Mouse (Mus musculus) midbrain, postnatal 0 days (tissue): Measurements from ENCODE around the gene Slc7a6. TPM values are rescaled to one million over a fixed set of nuclear protein-coding genes. Genes with fewer than 3 reads are reported as not detected.

Experiments used
- ATAC-seq: fragments of 200-750 bp; cut with Nextera tagmentation; 2 replicates; pipeline ENCODE4 v1.8.0; 2017; ENCODE audit warnings: moderate number of reproducible peaks, mild to moderate bottlenecking, moderate TSS enrichment, moderate library complexity; ENCODE audit not compliant: low FRiP score
- DNase-seq: peaks from one replicate; pipeline ENCODE4 v3.0.0-alpha.2; 2015; ENCODE audit warnings: low spot score
- H3K27ac ChIP-seq: fragments of 300-500 bp; sonication (generic); 2 replicates; pipeline ENCODE4 v1.5.1; 2014; ENCODE audit warnings: low read depth, mild to moderate bottlenecking, low read length, mixed read lengths
- H3K27me3 ChIP-seq: fragments of 300-500 bp; sonication (generic); 2 replicates; pipeline ENCODE4 v1.6.1; 2014; ENCODE audit warnings: low read length, control low read depth, mixed read lengths; ENCODE audit not compliant: insufficient read depth
- H3K36me3 ChIP-seq: fragments of 300-500 bp; sonication (generic); 2 replicates; pipeline ENCODE4 v1.6.1; 2014; ENCODE audit warnings: low read length, control low read depth, mixed read lengths; ENCODE audit not compliant: insufficient read depth
- H3K4me1 ChIP-seq: fragments of 300-500 bp; sonication (generic); 2 replicates; pipeline ENCODE4 v1.6.1; 2014; ENCODE audit warnings: mild to moderate bottlenecking, control low read depth, antibody characterized with exemption, low read length, mixed read lengths; ENCODE audit not compliant: insufficient read depth
- H3K4me2 ChIP-seq: fragments of 300-500 bp; sonication (generic); 2 replicates; pipeline ENCODE4 v1.6.1; 2014; ENCODE audit warnings: low read depth, mild to moderate bottlenecking, low read length, mixed read lengths; ENCODE audit not compliant: poor library complexity, severe bottlenecking
- H3K4me3 ChIP-seq: fragments of 300-500 bp; sonication (generic); 2 replicates; pipeline ENCODE4 v1.5.1; 2014; ENCODE audit warnings: low read depth, mild to moderate bottlenecking, low read length, moderate library complexity
- H3K9ac ChIP-seq: fragments of 300-500 bp; sonication (generic); replicated peaks from 2 replicates; pipeline ENCODE4 v1.6.1; 2014; ENCODE audit warnings: mild to moderate bottlenecking, low read length, moderate library complexity, mixed read lengths; ENCODE audit not compliant: poor library complexity, severe bottlenecking
- H3K9me3 ChIP-seq: fragments of 300-500 bp; sonication (generic); 2 replicates; pipeline ENCODE4 v1.6.1; 2016; ENCODE audit warnings: low read length, control low read depth
- CTCF ChIP-seq: IDR thresholded peaks from 2 replicates; pipeline ENCODE4 v1.5.1; 2016; ENCODE audit warnings: antibody characterized with exemption, mild to moderate bottlenecking
- WGBS: fragments of 180-500 bp; shearing (Covaris S2); extraction: QIAGEN DNeasy Blood & Tissue Kit; methylation state at CpG from one replicate; pipeline ENCODE4 v1.1.7; 2014; 5-methylcytosine and 5-hydroxymethylcytosine counted together
- polyA plus RNA-seq: library from polyadenylated mRNA; unstranded; fragments of >200 nt; fragmentation: Nextera tagmentation; extraction: Ambion mirVana; gene quantifications from 2 replicates; pipeline ENCODE4 v1.2.1, GENCODE M21; 2015
- total RNA-seq: library from RNA; depleted of rRNA; stranded (reverse); fragments of >200 nt; gene quantifications from 2 replicates; pipeline ENCODE4 v1.2.3, GENCODE M21; 2014

The Slc7a6 gene
- total and polyA plus RNA-seq, 2 experiments from 2014 or later, result 41.7 to 44.3 TPM

GRCm38 (mm10) chr8:106129997-106130396 lies 38.7 kb upstream of the Slc7a6 start:
- no peak for TF ChIP-seq CTCF
- no peak overlapping the region for H3K4me3 ChIP-seq
- H3K36me3 ChIP-seq, result peaks cover 17% of the 10 kb centered on the region
- H3K27ac ChIP-seq, result no peak overlapping the region
- peaks cover 11% of the 10 kb centered on the region for H3K27me3 ChIP-seq
- no peak overlapping the region for H3K9ac ChIP-seq
- H3K4me1 ChIP-seq, result no peaks in the 10 kb centered on the region
- DNase-seq (no peak), ATAC-seq (no peak)
- no peak overlapping the region for H3K4me2 ChIP-seq
- 88% methylated on average over 2 of the region's 2 CpGs for WGBS
- H3K9me3 ChIP-seq, result no peaks in the 10 kb centered on the region

DNA sequence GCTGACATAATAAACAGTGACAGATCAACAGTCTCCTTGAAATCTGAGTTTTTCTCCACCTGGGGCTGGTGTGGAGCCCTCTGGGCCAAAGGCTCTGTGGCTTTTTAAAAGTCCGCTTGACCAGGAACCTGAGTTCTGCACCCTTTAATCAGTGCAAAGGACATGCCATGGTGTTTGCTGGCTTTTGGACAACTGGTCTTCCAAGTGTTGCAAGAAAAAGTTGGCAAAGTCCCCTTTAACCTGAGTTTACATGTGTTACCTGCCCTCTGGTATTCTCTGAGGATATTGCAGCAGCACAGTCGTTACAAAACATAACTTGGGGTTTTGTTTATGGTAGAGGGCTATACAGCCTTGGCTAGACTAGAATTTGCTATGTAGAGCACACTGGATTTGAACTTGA lies 38.2 kb upstream of the Slc7a6 start:
- WGBS, result 92% methylated on average over 2 of the region's 2 CpGs
- no peak for TF ChIP-seq CTCF
- H3K4me2 ChIP-seq, result no peak overlapping the region
- H3K36me3 ChIP-seq, result peaks cover 17% of the 10 kb centered on the region
- H3K27me3 ChIP-seq, result peaks cover 16% of the 10 kb centered on the region
- H3K9me3 ChIP-seq, result no peaks in the 10 kb centered on the region
- DNase-seq (no peak), ATAC-seq (no peak)
- H3K4me1 ChIP-seq, result 0 out of 2 replicates have a peak, but pooled peaks cover 1% of the 10 kb centered on the region
- H3K27ac ChIP-seq, result no peak overlapping the region
- H3K4me3 ChIP-seq, result no peak overlapping the region
- H3K9ac ChIP-seq, result no peak overlapping the region

DNA sequence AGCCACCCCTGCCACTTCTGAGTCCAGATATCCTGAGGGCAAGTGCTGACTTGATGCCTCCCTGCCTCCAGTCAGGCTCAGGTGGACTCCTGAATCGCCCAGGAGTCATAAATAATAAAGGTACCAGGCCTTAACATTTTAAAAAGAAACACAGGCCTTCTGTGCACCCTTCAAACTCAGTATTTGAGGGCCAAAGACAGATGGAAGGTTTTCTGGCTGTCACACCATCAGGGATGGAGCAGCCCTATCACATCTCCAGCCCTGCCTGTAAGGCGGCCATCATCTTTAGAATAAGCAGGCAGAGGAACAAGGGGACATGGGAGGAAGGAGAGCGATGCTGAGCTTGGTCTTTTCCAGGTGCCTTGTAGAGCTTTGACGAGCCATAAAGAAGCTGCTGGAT lies 37.6 kb upstream of the Slc7a6 start:
- no peak for DNase-seq
- no peak for ATAC-seq
- peaks cover 17% of the 10 kb centered on the region for H3K36me3 ChIP-seq
- no peak overlapping the region for H3K4me3 ChIP-seq
- WGBS, result 95% methylated on average over 4 of the region's 4 CpGs
- H3K9me3 ChIP-seq, result no peaks in the 10 kb centered on the region
- no peak for TF ChIP-seq CTCF
- H3K27ac ChIP-seq, result no peak overlapping the region
- H3K4me1 ChIP-seq, result peaks cover 4% of the 10 kb centered on the region; the same call in 1 of the 2 replicates
- peaks cover 22% of the 10 kb centered on the region for H3K27me3 ChIP-seq
- H3K9ac ChIP-seq, result no peak overlapping the region
- no peak overlapping the region for H3K4me2 ChIP-seq

DNA sequence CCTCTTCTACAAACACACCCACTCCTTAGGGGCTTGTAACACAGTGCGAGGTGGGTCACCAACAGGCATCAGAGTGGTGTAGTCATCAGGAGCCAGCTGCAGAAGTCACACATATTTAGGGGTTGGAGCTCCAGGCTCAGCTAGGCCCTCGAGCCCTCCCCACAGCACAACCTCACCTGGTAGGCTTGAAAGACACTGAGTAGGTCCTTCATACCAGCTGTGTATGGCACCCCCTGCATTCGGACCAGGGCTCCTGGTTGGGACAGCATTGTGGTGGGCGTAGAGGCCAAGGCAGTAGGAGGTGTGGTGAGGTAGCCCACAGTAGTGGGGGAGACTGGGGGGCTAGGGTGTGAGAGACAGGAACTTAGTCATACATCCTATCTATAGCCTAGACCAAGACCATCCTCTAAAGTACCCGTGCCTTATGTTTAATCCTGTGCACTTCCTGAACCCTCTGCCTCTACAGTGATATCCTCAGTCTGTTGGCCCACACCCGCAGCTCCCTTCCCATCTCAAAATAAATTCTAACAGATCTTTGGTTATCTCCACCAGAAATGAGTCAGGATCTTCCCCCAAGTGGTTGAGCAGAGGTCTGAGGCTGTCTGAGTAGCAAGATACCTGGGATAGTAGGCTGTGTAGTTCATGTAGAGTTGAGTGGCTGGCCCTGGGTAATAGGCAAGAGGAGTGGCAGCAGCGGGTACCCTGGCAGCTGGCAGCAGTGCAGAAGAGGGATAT lies 37.0 kb upstream of the Slc7a6 start:
- DNase-seq (no peak), ATAC-seq (no peak)
- peaks cover 17% of the 10 kb centered on the region for H3K36me3 ChIP-seq
- no peak overlapping the region for H3K4me2 ChIP-seq
- no peak overlapping the region for H3K27ac ChIP-seq
- peaks cover 28% of the 10 kb centered on the region for H3K27me3 ChIP-seq
- WGBS, result 91% methylated on average over 7 of the region's 7 CpGs
- H3K4me1 ChIP-seq, result peaks cover 9% of the 10 kb centered on the region; the same call in 1 of the 2 replicates
- no peak overlapping the region for H3K9ac ChIP-seq
- TF ChIP-seq CTCF, result no peak
- H3K9me3 ChIP-seq, result no peaks in the 10 kb centered on the region
- no peak overlapping the region for H3K4me3 ChIP-seq

DNA sequence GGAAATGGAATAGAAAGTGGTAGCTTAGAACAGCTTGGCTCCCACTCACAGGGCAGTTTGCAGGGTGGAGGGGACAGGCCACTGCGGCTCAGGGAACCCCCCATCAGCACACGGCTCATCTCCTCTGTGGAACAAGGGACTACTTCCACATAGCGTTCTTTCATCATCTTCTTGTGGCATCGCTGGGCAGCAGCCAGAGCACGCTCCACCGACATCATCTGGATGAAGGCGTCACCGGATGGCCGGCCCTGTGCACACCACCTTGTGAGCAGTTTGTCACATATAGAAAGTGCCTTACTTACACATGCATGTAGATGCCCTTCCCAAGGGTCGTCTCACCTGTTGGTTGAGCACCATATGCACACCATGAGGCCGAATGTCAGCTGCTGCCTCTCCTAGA lies 36.3 kb upstream of the Slc7a6 start:
- no peak for TF ChIP-seq CTCF
- peaks cover 17% of the 10 kb centered on the region for H3K36me3 ChIP-seq
- no peak overlapping the region for H3K27ac ChIP-seq
- peaks cover 16% of the 10 kb centered on the region; the same call in 1 of the 2 replicates for H3K4me1 ChIP-seq
- no peak overlapping the region for H3K9ac ChIP-seq
- no peak overlapping the region for H3K4me2 ChIP-seq
- no peak for ATAC-seq
- 93% methylated on average over 11 of the region's 11 CpGs for WGBS
- no peak overlapping the region for H3K4me3 ChIP-seq
- H3K9me3 ChIP-seq, result no peaks in the 10 kb centered on the region
- no peak for DNase-seq
- H3K27me3 ChIP-seq, result peaks cover 35% of the 10 kb centered on the region

GRCm38 (mm10) chr8:106133526-106133925 lies 35.1 kb upstream of the Slc7a6 start:
- Histone ChIP-seq H3K9me3 (no peaks in the 10 kb centered on the region), H3K4me3 (no peak overlapping the region), H3K9ac (no peak overlapping the region), H3K36me3 (peaks cover 17% of the 10 kb centered on the region), H3K4me1 (peaks cover 20% of the 10 kb centered on the region; the same call in 1 of the 2 replicates), H3K27ac (no peak overlapping the region), H3K27me3 (peaks cover 41% of the 10 kb centered on the region), H3K4me2 (no peak overlapping the region)
- ATAC-seq (no peak), DNase-seq (no peak)
- no peak for TF ChIP-seq CTCF
- WGBS, result 75% methylated on average over 13 of the region's 13 CpGs
